Mouse (Mus musculus): ENCODE results near the gene Lingo3. TPM values are rescaled to one million over a fixed set of nuclear protein-coding genes. Genes with fewer than 3 reads are reported as not detected.

Gene Lingo3
- polyA plus RNA-seq, 1 experiment = 0.06 TPM

DNA sequence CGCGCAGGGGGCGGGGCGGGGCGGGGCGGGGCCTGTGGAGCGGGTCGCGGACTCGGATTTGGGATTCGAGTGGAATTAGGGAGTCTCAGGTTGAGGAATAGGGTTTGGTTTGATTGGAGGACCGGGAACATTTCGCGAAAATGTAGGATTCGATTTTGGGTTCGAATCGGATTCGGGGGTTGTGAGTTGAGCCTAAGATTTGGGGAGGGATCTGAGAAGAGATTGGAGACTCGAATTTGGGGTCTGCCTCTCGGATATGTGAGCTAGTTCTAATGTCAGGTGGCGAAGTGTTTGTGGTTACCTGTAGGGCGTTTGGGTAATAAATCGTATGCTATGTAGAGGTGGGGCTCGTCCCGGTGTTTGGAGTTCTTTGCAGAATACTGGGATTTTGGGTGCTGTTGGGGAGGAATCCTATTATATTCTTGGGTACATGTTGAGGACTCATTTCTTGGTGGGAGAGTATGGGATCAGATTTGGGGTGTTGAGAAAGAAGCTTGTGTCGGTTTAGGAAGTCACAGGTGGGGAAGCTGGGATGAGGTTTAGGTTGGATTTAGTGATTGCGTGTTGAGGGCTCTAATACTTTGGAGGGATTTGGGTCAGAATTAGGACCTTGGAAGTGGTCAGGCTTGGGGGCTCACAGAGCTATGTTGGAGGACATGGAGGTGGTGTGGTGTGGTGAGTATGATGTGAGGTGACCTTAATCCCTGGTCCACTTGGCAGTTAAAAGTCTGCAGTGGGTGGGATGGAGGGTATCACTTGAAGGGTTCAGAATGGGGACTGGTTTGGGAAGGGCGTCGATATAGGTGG lies 16.6 kb downstream of the Lingo3 start:
- Histone ChIP-seq H3K4me1 (ENCODE audit: control insufficient read depth, insufficient read depth, insufficient read length, low read length) (peaks cover 23% of the 10 kb centered on the region), H3K27ac (ENCODE audit: insufficient read depth, low read depth, low read length) (no peak overlapping the region), H3K27me3 (ENCODE audit: control insufficient read depth, insufficient read depth, low read length) (no peaks in the 10 kb centered on the region), H3K4me3 (ENCODE audit: low read depth, low read length) (peak overlapping the region; percentile 76), H3K36me3 (ENCODE audit: control insufficient read depth, insufficient read depth, low read length) (peaks cover 19% of the 10 kb centered on the region)
- WGBS = 2% methylated on average over 29 of the region's 29 CpGs
- TF ChIP-seq CTCF (IDR thresholded peaks at IDR 0.05; ENCODE audit: extremely low read depth, insufficient read length, insufficient replicate concordance, low read depth, low read length) = no peak
- TF ChIP-seq POLR2A (IDR thresholded peaks at IDR 0.05; ENCODE audit: low read depth, low read length) = no peak

DNA sequence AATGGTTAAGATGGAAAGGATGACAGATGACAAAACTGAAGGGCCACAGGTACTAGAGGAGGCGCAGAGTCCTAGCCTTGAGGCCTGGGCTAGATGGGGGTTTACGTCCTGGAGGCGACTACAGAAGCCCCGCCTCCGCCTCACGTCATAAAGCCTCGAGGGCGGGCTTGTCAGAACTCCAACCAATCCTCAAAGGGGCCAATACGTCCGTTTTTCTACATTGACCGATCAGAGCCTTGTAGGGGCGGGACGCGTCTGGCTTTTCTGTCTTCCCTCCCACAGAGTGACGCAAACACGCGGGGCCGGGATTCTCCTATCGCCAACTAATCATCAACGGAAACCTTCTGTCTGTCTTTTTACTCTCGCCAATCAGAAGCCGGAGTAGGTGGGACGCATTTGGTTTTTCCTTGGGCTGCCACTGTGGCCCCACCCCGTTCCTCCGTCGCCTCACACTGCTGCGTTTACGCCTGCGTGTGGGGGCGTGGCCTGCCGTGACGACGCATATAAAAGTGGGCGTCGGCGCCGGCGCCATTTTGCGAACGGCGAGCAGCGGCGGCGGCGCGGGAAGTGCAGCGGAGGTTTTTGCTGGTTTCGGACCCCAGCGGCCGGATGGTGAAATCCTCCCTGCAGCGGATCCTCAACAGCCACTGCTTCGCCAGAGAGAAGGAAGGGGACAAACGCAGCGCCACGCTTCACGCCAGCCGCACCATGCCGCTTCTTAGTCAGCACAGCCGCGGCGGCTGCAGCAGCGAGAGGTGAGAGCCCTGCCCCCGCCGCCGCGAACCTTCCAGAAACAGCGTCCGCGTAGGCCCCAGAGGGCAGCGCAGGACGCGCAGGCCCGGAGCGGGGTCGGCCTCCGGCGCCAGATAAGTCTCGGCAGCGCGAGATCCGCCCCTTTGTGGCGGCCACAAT lies 17.4 kb downstream of the Lingo3 start, which contains the start of gene Oaz1:
Gene Oaz1 (plus strand): TSS at position 506 of the 912 bp plus-strand sequence.
- Histone ChIP-seq H3K36me3 (ENCODE audit: control insufficient read depth, insufficient read depth, low read length) (peaks cover 19% of the 10 kb centered on the region), H3K27me3 (ENCODE audit: control insufficient read depth, insufficient read depth, low read length) (no peaks in the 10 kb centered on the region), H3K4me1 (ENCODE audit: control insufficient read depth, insufficient read depth, insufficient read length, low read length) (peaks cover 23% of the 10 kb centered on the region), H3K4me3 (ENCODE audit: low read depth, low read length) (peak within 1 kb of the TSS; percentile 76), H3K27ac (ENCODE audit: insufficient read depth, low read depth, low read length) (peak within 1 kb of the TSS; percentile 95)
- peak; percentile 70 for TF ChIP-seq POLR2A (IDR thresholded peaks at IDR 0.05; ENCODE audit: low read depth, low read length)
- no peak for TF ChIP-seq CTCF (IDR thresholded peaks at IDR 0.05; ENCODE audit: extremely low read depth, insufficient read length, insufficient replicate concordance, low read depth, low read length)
- under 1% methylated on average over 77 of the region's 82 CpGs for WGBS

DNA sequence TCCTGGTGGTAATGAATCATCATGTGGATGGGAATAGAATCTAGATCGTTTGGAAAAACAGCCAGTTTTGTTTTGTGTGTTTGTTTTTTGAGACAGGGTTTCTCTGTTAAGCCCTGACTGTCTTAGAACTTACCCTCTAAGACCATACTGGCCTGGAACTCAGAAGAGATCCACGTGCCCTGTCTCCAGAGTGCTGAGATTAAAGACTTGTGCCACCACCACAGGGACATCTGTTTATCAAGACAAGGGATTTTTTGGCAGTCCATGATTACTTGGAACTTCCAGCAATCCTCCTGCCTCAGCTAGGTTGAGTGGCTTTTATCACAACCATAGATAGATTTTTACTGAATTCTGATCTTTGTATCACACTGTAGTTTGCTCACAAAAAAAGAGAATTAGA lies 19.0 kb downstream of the Lingo3 start:
- H3K27me3 ChIP-seq (ENCODE audit: control insufficient read depth, insufficient read depth, low read length) = no peaks in the 10 kb centered on the region
- TF ChIP-seq POLR2A (IDR thresholded peaks at IDR 0.05; ENCODE audit: low read depth, low read length) = no peak
- no peak for TF ChIP-seq CTCF (IDR thresholded peaks at IDR 0.05; ENCODE audit: extremely low read depth, insufficient read length, insufficient replicate concordance, low read depth, low read length)
- H3K4me3 ChIP-seq (ENCODE audit: low read depth, low read length) = no peak overlapping the region
- H3K27ac ChIP-seq (ENCODE audit: insufficient read depth, low read depth, low read length) = no peak overlapping the region
- peaks cover 11% of the 10 kb centered on the region for H3K4me1 ChIP-seq (ENCODE audit: control insufficient read depth, insufficient read depth, insufficient read length, low read length)
- peaks cover 11% of the 10 kb centered on the region for H3K36me3 ChIP-seq (ENCODE audit: control insufficient read depth, insufficient read depth, low read length)
- WGBS = 71% methylated on average over 2 of the region's 2 CpGs

DNA sequence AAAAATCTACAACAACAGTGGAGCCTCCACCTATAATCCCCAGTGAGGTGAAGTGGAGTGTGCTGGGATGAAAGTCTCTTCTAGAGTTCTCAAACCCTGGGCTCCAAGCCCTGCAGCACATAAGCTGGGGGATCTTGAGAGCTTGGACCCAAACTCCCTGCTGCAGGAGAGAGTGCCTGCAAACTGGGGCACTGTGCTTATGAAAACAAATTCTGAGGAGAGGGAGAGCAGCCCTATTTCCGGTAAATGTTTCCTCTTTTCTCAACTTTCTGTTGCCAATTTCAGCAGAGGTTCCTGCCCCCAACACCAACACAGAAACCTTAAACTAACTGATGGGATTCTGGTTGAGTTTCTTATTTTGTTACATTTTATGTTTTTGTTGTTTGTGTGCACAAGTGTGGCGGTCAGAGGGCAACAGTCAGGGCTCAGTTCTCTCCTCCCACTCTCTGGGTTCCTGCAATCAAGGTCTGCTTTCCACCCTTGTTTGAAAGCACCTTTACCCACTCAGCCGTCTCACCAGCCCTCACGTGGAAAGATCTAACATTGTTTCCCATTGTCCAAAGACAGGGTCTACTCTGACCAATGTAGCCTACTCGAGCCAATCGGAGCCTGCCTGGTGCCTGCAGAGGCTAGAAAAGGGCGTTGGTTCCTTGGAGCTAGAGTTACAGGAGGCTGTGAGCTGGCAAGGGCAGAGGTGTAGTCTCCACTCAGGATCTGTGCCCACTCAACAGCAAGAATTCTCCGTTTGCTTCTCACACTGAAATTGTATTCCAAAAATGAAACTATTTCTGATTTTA lies 19.8 kb downstream of the Lingo3 start:
- no peak for TF ChIP-seq CTCF (IDR thresholded peaks at IDR 0.05; ENCODE audit: extremely low read depth, insufficient read length, insufficient replicate concordance, low read depth, low read length)
- H3K27ac ChIP-seq (ENCODE audit: insufficient read depth, low read depth, low read length) = peak overlapping the region; percentile 40; the same call in 1 of the 2 replicates

DNA sequence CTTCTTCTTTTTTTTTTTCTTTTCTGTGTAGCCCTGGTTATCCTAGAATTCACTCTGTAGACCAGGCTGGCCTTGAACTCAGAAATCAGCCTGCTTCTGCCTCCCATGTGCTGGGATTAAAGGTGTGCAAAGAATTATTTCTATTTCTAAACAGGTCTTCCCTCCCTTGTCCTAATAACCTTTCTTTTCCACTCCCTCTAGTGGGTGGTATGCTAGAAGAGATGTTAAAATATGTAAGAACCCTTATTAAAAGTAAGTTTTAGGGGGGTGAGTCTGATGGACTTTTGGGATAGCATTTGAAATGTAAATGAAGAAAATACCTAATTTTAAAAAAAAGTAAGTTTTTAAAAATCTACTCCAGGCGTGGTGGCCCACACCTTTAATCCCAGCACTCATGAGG lies 20.5 kb downstream of the Lingo3 start:
- no peaks in the 10 kb centered on the region; the same call in 1 of the 2 replicates for H3K36me3 ChIP-seq (ENCODE audit: control insufficient read depth, insufficient read depth, low read length)
- no peak overlapping the region for H3K27ac ChIP-seq (ENCODE audit: insufficient read depth, low read depth, low read length)
- no peak overlapping the region for H3K4me3 ChIP-seq (ENCODE audit: low read depth, low read length)
- no peaks in the 10 kb centered on the region for H3K27me3 ChIP-seq (ENCODE audit: control insufficient read depth, insufficient read depth, low read length)
- WGBS = 89% methylated on average over 1 of the region's 1 CpGs
- H3K4me1 ChIP-seq (ENCODE audit: control insufficient read depth, insufficient read depth, insufficient read length, low read length) = peaks cover 8% of the 10 kb centered on the region
- TF ChIP-seq CTCF (IDR thresholded peaks at IDR 0.05; ENCODE audit: extremely low read depth, insufficient read length, insufficient replicate concordance, low read depth, low read length) = no peak

More for the DNA sequence above, 19.8 kb downstream of the Lingo3 start:
- 50% methylated on average over 8 of the region's 8 CpGs for WGBS
- Histone ChIP-seq H3K27me3 (ENCODE audit: control insufficient read depth, insufficient read depth, low read length) (no peaks in the 10 kb centered on the region), H3K4me1 (ENCODE audit: control insufficient read depth, insufficient read depth, insufficient read length, low read length) (peaks cover 10% of the 10 kb centered on the region), H3K4me3 (ENCODE audit: low read depth, low read length) (no peak overlapping the region), H3K36me3 (ENCODE audit: control insufficient read depth, insufficient read depth, low read length) (peaks cover 3% of the 10 kb centered on the region)

DNA sequence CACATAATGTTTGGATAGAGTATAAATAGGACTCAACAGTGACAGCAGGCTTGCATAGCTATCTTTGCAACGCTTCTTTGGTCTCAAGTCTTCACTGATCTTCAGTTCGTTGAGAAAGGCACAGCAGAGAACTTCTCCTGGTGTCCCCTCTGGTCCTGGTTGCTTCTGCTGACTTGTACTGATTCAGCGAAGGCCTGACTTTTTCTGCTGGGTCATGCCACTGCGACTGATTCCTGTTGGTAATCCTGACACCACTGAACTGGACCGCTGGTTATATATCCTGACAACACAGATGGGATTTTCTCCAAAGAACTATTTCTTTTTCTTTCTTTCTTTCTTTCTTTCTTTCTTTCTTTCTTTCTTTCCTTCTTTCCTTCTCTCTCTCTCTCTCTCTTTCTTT lies 21.3 kb downstream of the Lingo3 start:
- no peaks in the 10 kb centered on the region for H3K27me3 ChIP-seq (ENCODE audit: control insufficient read depth, insufficient read depth, low read length)
- TF ChIP-seq POLR2A (IDR thresholded peaks at IDR 0.05; ENCODE audit: low read depth, low read length) (no peak), CTCF (IDR thresholded peaks at IDR 0.05; ENCODE audit: extremely low read depth, insufficient read length, insufficient replicate concordance, low read depth, low read length) (no peak)
- no peak overlapping the region for H3K4me3 ChIP-seq (ENCODE audit: low read depth, low read length)
- 84% methylated on average over 5 of the region's 5 CpGs for WGBS
- no peaks in the 10 kb centered on the region for H3K36me3 ChIP-seq (ENCODE audit: control insufficient read depth, insufficient read depth, low read length)
- peaks cover 3% of the 10 kb centered on the region; the same call in 1 of the 2 replicates for H3K4me1 ChIP-seq (ENCODE audit: control insufficient read depth, insufficient read depth, insufficient read length, low read length)
- no peak overlapping the region for H3K27ac ChIP-seq (ENCODE audit: insufficient read depth, low read depth, low read length)

All from small intestine, adult 2 months (tissue).